Mouse (Mus musculus) heart, embryonic 15.5 days (tissue): Measurements from ENCODE around the gene Mllt10. TPM values are rescaled to one million over a fixed set of nuclear protein-coding genes. Genes with fewer than 3 reads are reported as not detected.
A peak's percentile ranks its signal among the peaks of the same experiment; 100 is the strongest.

ENCODE experiments used
- ATAC-seq: fragments of 200-750 bp; cut with Nextera tagmentation; replicated peaks from 2 replicates; pipeline ENCODE4 v1.8.0; 2017; ENCODE audit warnings: low read depth, moderate TSS enrichment; ENCODE audit not compliant: insufficient number of reproducible peaks, insufficient read depth, low FRiP score
- H3K27ac ChIP-seq: fragments of 300-500 bp; sonication (generic); 2 replicates; pipeline ENCODE4 v1.5.1; 2015; ENCODE audit warnings: mild to moderate bottlenecking, inconsistent platforms
- H3K27me3 ChIP-seq: fragments of 300-500 bp; sonication (generic); 2 replicates; pipeline ENCODE4 v1.6.1; 2015; ENCODE audit warnings: inconsistent platforms
- H3K36me3 ChIP-seq: fragments of 300-500 bp; sonication (generic); 2 replicates; pipeline ENCODE4 v1.6.1; 2015; ENCODE audit warnings: mild to moderate bottlenecking, inconsistent platforms
- H3K4me1 ChIP-seq: fragments of 300-500 bp; sonication (generic); replicated peaks from 2 replicates; pipeline ENCODE4 v1.6.1; 2015; ENCODE audit warnings: inconsistent platforms
- H3K4me2 ChIP-seq: fragments of 300-500 bp; sonication (generic); 2 replicates; pipeline ENCODE4 v1.6.1; 2015; ENCODE audit warnings: inconsistent platforms, mild to moderate bottlenecking, moderate library complexity
- H3K4me3 ChIP-seq: fragments of 300-500 bp; sonication (generic); 2 replicates; pipeline ENCODE4 v1.5.1; 2015; ENCODE audit warnings: mild to moderate bottlenecking, inconsistent platforms
- H3K9ac ChIP-seq: fragments of 300-500 bp; sonication (generic); 2 replicates; pipeline ENCODE4 v1.6.1; 2015; ENCODE audit warnings: mild to moderate bottlenecking, inconsistent platforms
- H3K9me3 ChIP-seq: fragments of 300-500 bp; sonication (generic); replicated peaks from 2 replicates; pipeline ENCODE4 v1.6.1; 2016; ENCODE audit warnings: inconsistent platforms
- WGBS: fragments of 180-500 bp; shearing (Covaris S2); methylation state at CpG from one replicate; pipeline ENCODE4 v1.1.7; 2015; ENCODE audit warnings: mixed read lengths; 5-methylcytosine and 5-hydroxymethylcytosine counted together
- polyA plus RNA-seq: library from polyadenylated mRNA; unstranded; fragments of >200 nt; fragmentation: Nextera tagmentation; extraction: Ambion mirVana; gene quantifications from 2 replicates; pipeline ENCODE4 v1.2.1, GENCODE M21; 2015

The Mllt10 gene
- polyA plus RNA-seq, 1 experiment from 2014 or later, result 36.0 TPM

- Histone ChIP-seq H3K4me2 (no peak within 1 kb of the TSS), H3K9ac (no peak within 1 kb of the TSS), H3K36me3 (no peaks in the 10 kb centered on the region), H3K4me1 (peaks cover 39% of the 10 kb centered on the region), H3K4me3 (no peak within 1 kb of the TSS), H3K9me3 (no peaks in the 10 kb centered on the region), H3K27me3 (no peaks in the 10 kb centered on the region), H3K27ac (no peak within 1 kb of the TSS)
- WGBS, result 61% methylated on average over 2 of the region's 2 CpGs
- ATAC-seq, result no peak
These were observed 17.5 kb upstream of the Mllt10 start, which contains the start of gene A930004D18Rik for GRCm38 (mm10) chr2:18037491-18037890. Gene A930004D18Rik, minus strand, starts transcription at chr2:18037737.

GRCm38 (mm10) chr2:18038141-18038752 is 16.8 kb upstream of the Mllt10 start:
- WGBS, result 59% methylated on average over 3 of the region's 3 CpGs
- H3K9ac ChIP-seq, result no peak overlapping the region
- ATAC-seq, result no peak
- H3K36me3 ChIP-seq, result no peaks in the 10 kb centered on the region
- H3K9me3 ChIP-seq, result no peaks in the 10 kb centered on the region
- no peak overlapping the region for H3K27ac ChIP-seq
- no peak overlapping the region for H3K4me3 ChIP-seq
- H3K27me3 ChIP-seq, result no peaks in the 10 kb centered on the region
- no peak overlapping the region for H3K4me2 ChIP-seq
- peaks cover 42% of the 10 kb centered on the region for H3K4me1 ChIP-seq

GRCm38 (mm10) chr2:18038895-18039371 is 16.1 kb upstream of the Mllt10 start:
- no peaks in the 10 kb centered on the region for H3K27me3 ChIP-seq
- peak overlapping the region; percentile 66 for H3K4me2 ChIP-seq
- H3K9me3 ChIP-seq, result no peaks in the 10 kb centered on the region
- no peaks in the 10 kb centered on the region for H3K36me3 ChIP-seq
- peaks cover 44% of the 10 kb centered on the region for H3K4me1 ChIP-seq
- ATAC-seq, result no peak
- H3K4me3 ChIP-seq, result no peak overlapping the region
- 73% methylated on average over 10 of the region's 10 CpGs for WGBS
- H3K27ac ChIP-seq, result no peak overlapping the region
- H3K9ac ChIP-seq, result no peak overlapping the region

GRCm38 (mm10) chr2:18039566-18040290 is 15.3 kb upstream of the Mllt10 start:
- peak overlapping the region; percentile 49 for H3K9ac ChIP-seq
- peak overlapping the region; percentile 66 for H3K4me2 ChIP-seq
- peak overlapping the region; percentile 32 for H3K4me3 ChIP-seq
- no peaks in the 10 kb centered on the region for H3K27me3 ChIP-seq
- 17% methylated on average over 46 of the region's 46 CpGs for WGBS
- peaks cover 50% of the 10 kb centered on the region for H3K4me1 ChIP-seq
- no peaks in the 10 kb centered on the region for H3K9me3 ChIP-seq
- 0 out of 2 replicates have a peak, but pooled peaks have one; percentile 45 for ATAC-seq
- no peaks in the 10 kb centered on the region for H3K36me3 ChIP-seq
- peak overlapping the region; percentile 52; the same call in 1 of the 2 replicates for H3K27ac ChIP-seq

- Histone ChIP-seq H3K27ac (peak overlapping the region; percentile 64), H3K9ac (no peak overlapping the region), H3K36me3 (no peaks in the 10 kb centered on the region), H3K27me3 (no peaks in the 10 kb centered on the region), H3K9me3 (no peaks in the 10 kb centered on the region), H3K4me2 (peak overlapping the region; percentile 66), H3K4me3 (peak overlapping the region; percentile 7; the same call in 1 of the 2 replicates), H3K4me1 (peaks cover 50% of the 10 kb centered on the region)
- ATAC-seq, result peak; percentile 53; the same call in 1 of the 2 replicates
- WGBS, result 49% methylated on average over 27 of the region's 27 CpGs
These were observed 14.5 kb upstream of the Mllt10 start for GRCm38 (mm10) chr2:18040347-18041160.

DNA sequence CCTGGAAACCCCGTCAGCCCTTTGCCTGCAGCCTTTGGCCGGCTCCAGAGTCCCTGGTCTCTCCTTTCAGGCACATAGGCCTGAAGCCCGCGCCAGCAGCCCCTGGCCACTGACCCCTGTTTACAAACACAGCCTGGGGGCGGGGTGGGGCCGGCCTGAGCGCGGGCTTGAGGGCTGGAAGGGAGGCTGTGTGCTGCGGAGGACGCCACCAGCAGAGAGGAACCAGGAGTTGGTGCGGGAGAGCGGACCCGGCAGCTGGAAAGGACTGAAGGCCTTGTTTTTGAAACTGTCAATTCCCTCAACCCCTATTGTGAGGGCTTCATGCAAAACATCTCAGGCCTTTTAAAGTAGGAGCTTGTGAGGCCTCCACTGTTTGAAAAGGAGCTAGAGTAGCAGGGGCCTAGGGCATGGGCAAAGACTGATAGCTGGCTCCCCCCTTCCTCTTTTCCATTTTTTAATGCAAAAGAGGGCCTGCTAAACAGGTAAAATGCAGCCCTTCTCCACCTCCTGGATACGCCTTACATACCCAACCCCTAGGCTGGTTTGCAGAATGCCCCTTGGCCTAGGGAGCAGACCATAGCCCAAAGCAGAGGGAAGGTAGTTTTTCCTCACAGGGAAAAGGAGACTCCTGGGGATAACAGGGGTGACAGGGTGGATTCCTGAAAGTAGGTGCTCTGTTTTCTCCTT is 13.7 kb upstream of the Mllt10 start:
- Histone ChIP-seq H3K27me3 (no peaks in the 10 kb centered on the region), H3K4me1 (peaks cover 50% of the 10 kb centered on the region), H3K4me2 (peak overlapping the region; percentile 49), H3K27ac (peak overlapping the region; percentile 64), H3K4me3 (peak overlapping the region; percentile 7; the same call in 1 of the 2 replicates), H3K9me3 (no peaks in the 10 kb centered on the region), H3K36me3 (no peaks in the 10 kb centered on the region), H3K9ac (peak overlapping the region; percentile 37)
- no peak for ATAC-seq
- 24% methylated on average over 14 of the region's 14 CpGs for WGBS

DNA sequence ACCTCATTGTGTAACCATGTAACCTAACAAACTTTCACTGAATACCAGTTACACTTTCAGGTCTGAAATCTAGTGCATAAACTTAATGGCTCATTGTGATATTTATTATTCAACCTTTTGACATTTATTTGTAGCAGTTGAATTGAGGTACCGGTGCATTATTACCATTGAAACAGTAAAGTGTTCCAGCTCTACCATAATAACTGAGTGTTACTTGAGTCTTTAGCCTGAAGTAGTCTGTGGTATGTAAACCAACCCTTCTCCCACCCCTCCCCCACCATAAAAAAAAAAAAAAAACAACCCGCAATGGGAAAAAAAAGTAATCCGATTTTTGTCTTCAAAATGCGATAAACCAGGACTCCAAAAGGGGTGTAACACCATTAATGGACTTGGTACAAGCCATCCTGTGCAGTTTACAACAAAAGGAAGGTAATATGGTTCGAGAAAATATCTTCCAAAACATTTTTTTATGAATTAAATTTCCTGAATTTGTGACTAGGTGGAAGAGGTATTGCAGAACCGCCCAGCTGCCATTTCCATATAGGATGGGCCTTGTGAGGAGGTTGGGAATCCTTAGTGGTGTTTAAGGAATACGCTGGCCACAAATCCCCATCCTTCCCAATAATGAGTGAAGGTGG is 9.8 kb upstream of the Mllt10 start:
- H3K4me1 ChIP-seq, result peaks cover 46% of the 10 kb centered on the region
- H3K4me2 ChIP-seq, result peak overlapping the region; percentile 76
- no peaks in the 10 kb centered on the region for H3K9me3 ChIP-seq
- no peak for ATAC-seq
- peak overlapping the region; percentile 95 for H3K4me3 ChIP-seq
- H3K27ac ChIP-seq, result peak overlapping the region; percentile 99; the same call in 1 of the 2 replicates
- no peaks in the 10 kb centered on the region for H3K27me3 ChIP-seq
- 17% methylated on average over 7 of the region's 7 CpGs for WGBS
- H3K36me3 ChIP-seq, result no peaks in the 10 kb centered on the region
- H3K9ac ChIP-seq, result peak overlapping the region; percentile 99

- Histone ChIP-seq H3K36me3 (no peaks in the 10 kb centered on the region), H3K27me3 (no peaks in the 10 kb centered on the region), H3K4me3 (peak overlapping the region; percentile 95), H3K4me1 (peaks cover 41% of the 10 kb centered on the region), H3K27ac (peak overlapping the region; percentile 99), H3K9me3 (no peaks in the 10 kb centered on the region), H3K9ac (peak overlapping the region; percentile 99), H3K4me2 (peak overlapping the region; percentile 76)
- 23% methylated on average over 6 of the region's 6 CpGs for WGBS
- ATAC-seq, result no peak
These were observed 9.3 kb upstream of the Mllt10 start for GRCm38 (mm10) chr2:18045781-18046181.

DNA sequence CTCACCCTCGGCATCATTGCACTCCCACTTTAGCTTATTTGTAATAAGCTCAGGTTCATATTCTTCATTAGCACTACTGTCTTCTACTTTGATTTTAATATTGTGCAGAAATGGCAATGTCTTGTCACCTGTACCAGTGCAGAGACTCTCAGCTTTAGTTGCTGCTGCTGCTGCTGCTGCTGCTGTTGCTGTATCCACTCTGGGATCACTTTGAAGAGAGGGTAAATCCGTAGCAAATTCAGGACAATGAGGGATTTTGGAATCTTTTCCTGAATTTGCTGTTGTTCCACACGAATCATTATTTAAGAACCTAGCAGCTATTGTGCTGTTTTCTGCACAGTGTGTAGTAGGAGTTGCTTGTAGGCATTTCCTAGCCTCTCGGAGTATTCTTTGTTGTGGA is 8.9 kb upstream of the Mllt10 start:
- H3K4me1 ChIP-seq, result peaks cover 37% of the 10 kb centered on the region
- H3K27ac ChIP-seq, result peak overlapping the region; percentile 99
- peak overlapping the region; percentile 95 for H3K4me3 ChIP-seq
- WGBS, result under 1% methylated on average over 4 of the region's 4 CpGs
- H3K27me3 ChIP-seq, result no peaks in the 10 kb centered on the region
- ATAC-seq, result no peak
- no peaks in the 10 kb centered on the region for H3K36me3 ChIP-seq
- H3K9ac ChIP-seq, result peak overlapping the region; percentile 99
- H3K4me2 ChIP-seq, result peak overlapping the region; percentile 76
- H3K9me3 ChIP-seq, result no peaks in the 10 kb centered on the region
